Mouse (Mus musculus): ENCODE measurements around the gene Chdh.

- TF ChIP-seq CTCF (IDR thresholded peaks at IDR 0.05; ENCODE audit: low read depth, low read length), result no peak
- no peak for TF ChIP-seq POLR2A (IDR thresholded peaks at IDR 0.05; ENCODE audit: insufficient read depth, low read length)
These were observed 30.6 kb downstream of the Chdh start for GRCm38 (mm10) chr14:30039413-30039812.

All from ES-Bruce4 (cell line).